Comparison of ENCODE assay signal across 31 mouse cellular contexts in the genomic region with DNA sequence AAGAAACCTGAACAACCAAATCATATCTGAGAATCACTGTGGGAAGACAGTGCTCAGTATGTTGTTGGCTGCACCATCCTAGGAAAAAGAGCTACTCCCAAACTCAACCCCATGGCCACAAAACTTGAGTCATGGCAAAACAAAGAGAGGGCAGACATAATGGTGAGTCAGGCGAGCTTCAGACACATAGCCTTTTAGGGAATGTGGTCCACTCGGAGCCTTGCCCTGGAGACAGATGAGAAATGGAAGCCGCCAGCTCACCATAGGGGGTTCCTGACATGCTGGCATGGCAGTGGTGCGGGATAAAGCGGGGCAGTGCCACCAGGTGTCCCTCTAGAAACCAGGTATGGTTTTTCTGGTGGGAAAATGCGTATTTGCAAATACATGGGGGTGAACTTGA.
A peak's percentile ranks its signal among the peaks of the same experiment; 100 is the strongest.
DNase-seq lines count a peak whose midpoint lies in the region; TF ChIP-seq lines count a peak whose summit lies in the region.
"Had no signal": no experiment of that assay in that cellular context is flagged by ENCODE, and none has a peak within 500 bp of the region (broad histone marks: within the 10 kb centered on the region; RNA-seq: fewer than 3 reads in every experiment).

No protein-coding gene starts in this region.

- H3K27me3 ChIP-seq in heart, embryonic 10.5 days (ENCODE audit: insufficient read depth, poor library complexity, severe bottlenecking), result no peaks in the 10 kb centered on the region
- no peaks in the 10 kb centered on the region for H3K27me3 ChIP-seq in C2C12 (ENCODE audit: control insufficient read depth, insufficient read depth, insufficient read length)
- no peaks in the 10 kb centered on the region for H3K27me3 ChIP-seq in myocyte (ENCODE audit: control insufficient read depth, insufficient read depth, insufficient read length)
- H3K27me3 ChIP-seq: CH12.LX; embryonic facial prominence, embryonic 12.5 days; forebrain, embryonic 12.5 days; heart, embryonic 15.5 days; hindbrain, embryonic 12.5 days; intestine, embryonic 15.5 days; Patski had no signal

- peak overlapping the region; percentile 40 for H3K4me2 ChIP-seq in myocyte (ENCODE audit: low read depth)
- H3K4me2 ChIP-seq: embryonic facial prominence, embryonic 12.5 days; forebrain, embryonic 12.5 days; heart, embryonic 15.5 days; hindbrain, embryonic 12.5 days; intestine, embryonic 15.5 days had no signal

- no peak overlapping the region for H3ac ChIP-seq in C2C12 (ENCODE audit: control insufficient read depth, insufficient read length, low read depth)
- no peak overlapping the region for H3ac ChIP-seq in myocyte (ENCODE audit: control insufficient read depth, insufficient read length)

- H3K4me3 ChIP-seq in heart, embryonic 10.5 days, result no peak overlapping the region
- H3K4me3 ChIP-seq in C2C12 (ENCODE audit: insufficient read depth, poor library complexity, severe bottlenecking) (no peak overlapping the region), myocyte (no peak overlapping the region)
- H3K4me3 ChIP-seq: embryonic facial prominence, embryonic 12.5 days; forebrain, embryonic 12.5 days; heart, embryonic 15.5 days; hindbrain, embryonic 12.5 days; intestine, embryonic 15.5 days had no signal

- H3K36me3 ChIP-seq in heart, embryonic 10.5 days, result peaks cover 22% of the 10 kb centered on the region
- H3K36me3 ChIP-seq in C2C12 (ENCODE audit: control insufficient read depth, insufficient read depth) (peaks cover 11% of the 10 kb centered on the region), myocyte (ENCODE audit: control insufficient read depth, insufficient read depth) (peaks cover 10% of the 10 kb centered on the region)
- H3K36me3 ChIP-seq: intestine, embryonic 15.5 days had no signal

- WGBS in heart, embryonic 10.5 days, result 85% methylated on average over 6 of the region's 6 CpGs

- H3K4me1 ChIP-seq in heart, embryonic 10.5 days, result peaks cover 22% of the 10 kb centered on the region
- H3K4me1 ChIP-seq: embryonic facial prominence, embryonic 12.5 days; forebrain, embryonic 12.5 days; intestine, embryonic 15.5 days had no signal

- H3K27ac ChIP-seq in heart, embryonic 10.5 days, result no peak overlapping the region
- H3K27ac ChIP-seq: embryonic facial prominence, embryonic 12.5 days; forebrain, embryonic 12.5 days; hindbrain, embryonic 12.5 days; hindbrain, postnatal 0 days; intestine, embryonic 15.5 days; liver, embryonic 14.5 days; macrophage had no signal

- DNase-seq in adrenal gland, postnatal 14 days, result peak; percentile 51
- DNase-seq in adrenal gland, postnatal 25 days, result no peak
- DNase-seq in heart, adult 11 months, result peak; percentile 87
- no peak for DNase-seq in heart, embryonic 10.5 days (ENCODE audit: low spot score)
- DNase-seq in embryo, embryonic 10 days (ENCODE audit: low spot score), result no peak
- DNase-seq: B cell, adult 2 months; cerebellum, adult 18-20 months; embryo, embryonic 11 days; gastrocnemius, postnatal 10 days; kidney, adult 2 months; kidney, postnatal 36 days; layer of hippocampus, postnatal 36 days; liver; lung, adult 2 months; lung, postnatal 10 days; midbrain, embryonic 14.5 days; right cerebral cortex, adult 18-20 months; spleen, adult 18-20 months; thymus, postnatal 4 days had no signal

- TF ChIP-seq CTCF in C2C12 (IDR thresholded peaks at IDR 0.05; ENCODE audit: control insufficient read depth, insufficient read depth, insufficient read length), result no peak

- H3K79me2 ChIP-seq in C2C12 (ENCODE audit: control insufficient read depth, insufficient read depth) (no peaks in the 10 kb centered on the region), myocyte (ENCODE audit: control insufficient read depth, insufficient read depth) (no peaks in the 10 kb centered on the region)

- H3K79me3 ChIP-seq in C2C12 (ENCODE audit: low read depth), result no peaks in the 10 kb centered on the region

- H3K9me3 ChIP-seq in heart, embryonic 10.5 days, result no peaks in the 10 kb centered on the region
- H3K9me3 ChIP-seq: embryonic facial prominence, embryonic 12.5 days; forebrain, embryonic 12.5 days; heart, embryonic 15.5 days; hindbrain, embryonic 12.5 days; intestine, embryonic 15.5 days had no signal

- TF ChIP-seq POLR2A in myocyte (IDR thresholded peaks at IDR 0.05; ENCODE audit: insufficient read length, low read depth), result peak; percentile 13

TF ChIP-seq in C2C12, 6 proteins besides CTCF, POLR2A, EP300 and RAD21:
- TF ChIP-seq MYOG (IDR thresholded peaks at IDR 0.05; ENCODE audit: control insufficient read depth, extremely low read depth, insufficient read length) (no peak), MYOD1 (IDR thresholded peaks at IDR 0.05; ENCODE audit: control insufficient read depth, insufficient read length, low read depth) (peak; percentile 11), MAX (IDR thresholded peaks at IDR 0.05) (peak; percentile 76), USF1 (IDR thresholded peaks at IDR 0.05; ENCODE audit: low read depth) (no peak), FOSL1 (IDR thresholded peaks at IDR 0.05; ENCODE audit: insufficient read depth, low read length, poor library complexity, severe bottlenecking) (peak; percentile 53), CEBPB (IDR thresholded peaks at IDR 0.05; ENCODE audit: low read depth) (no peak)
TF ChIP-seq in C2C12: peak in this region for 3.

TF ChIP-seq in myocyte, 11 proteins besides CTCF, POLR2A, EP300 and RAD21:
- peak; percentile 85 for TF ChIP-seq SRF (IDR thresholded peaks at IDR 0.05; ENCODE audit: control insufficient read depth, insufficient read length, low read depth)
- TF ChIP-seq TCF3 (IDR thresholded peaks at IDR 0.05; ENCODE audit: insufficient read length, low read depth), result no peak
- TF ChIP-seq MAX (IDR thresholded peaks at IDR 0.05; ENCODE audit: low read depth), result no peak
- no peak for TF ChIP-seq TCF12 (IDR thresholded peaks at IDR 0.05; ENCODE audit: insufficient read depth, poor library complexity, severe bottlenecking)
- TF ChIP-seq POLR2AphosphoS2 (IDR thresholded peaks at IDR 0.05; ENCODE audit: insufficient read length, low read depth), result peak; percentile 61
- TF ChIP-seq REST (IDR thresholded peaks at IDR 0.05; ENCODE audit: insufficient read depth, insufficient read length), result no peak
- no peak for TF ChIP-seq USF1 (IDR thresholded peaks at IDR 0.05; ENCODE audit: low read depth)
- TF ChIP-seq E2F4 (IDR thresholded peaks at IDR 0.05; ENCODE audit: insufficient read depth), result no peak
- no peak for TF ChIP-seq MYOG (IDR thresholded peaks at IDR 0.05; ENCODE audit: control insufficient read depth in 1 of 3, insufficient read depth in 1 of 3, insufficient read length in 2 of 3, low read depth in 2 of 3)
- TF ChIP-seq MYOD1 (IDR thresholded peaks at IDR 0.05; ENCODE audit: control insufficient read depth in 1 of 3, insufficient read length in 2 of 3, low read depth in 2 of 3), result no peak
- no peak for TF ChIP-seq CEBPB (IDR thresholded peaks at IDR 0.05; ENCODE audit: insufficient read depth, poor library complexity, severe bottlenecking)

Comparison
In these comparisons a context has a peak if more than half of its experiments do, and no peak if none do; other contexts are left out.
1. DNase-seq: peak in adrenal gland, postnatal 14 days (single experiment) and heart, adult 11 months (single experiment); none in adrenal gland, postnatal 25 days (single experiment), heart, embryonic 10.5 days (single experiment) and embryo, embryonic 10 days (single experiment).